Mouse (Mus musculus): ENCODE measurements at regions not wholly inside any gene's neighbourhood (a gene's known extent, or its start where the extent isn't known, plus 50 kb on each side); places are given as distances from the start of the nearest gene placed in this dataset.
A peak's percentile ranks its signal among the peaks of the same experiment; 100 is the strongest.

GRCm38 (mm10) chr5:126964577-126964976 lies 277.0 kb upstream of the Tmem132c start:
- Histone ChIP-seq H3K4me1 (no peaks in the 10 kb centered on the region), H3K4me2 (no peak overlapping the region), H3K36me3 (replicated peaks) (no peaks in the 10 kb centered on the region), H3K9ac (no peak overlapping the region), H3K27me3 (no peaks in the 10 kb centered on the region), H3K9me3 (no peaks in the 10 kb centered on the region), H3K27ac (no peak overlapping the region), H3K4me3 (replicated peaks) (no peak overlapping the region)
- 88% methylated on average over 4 of the region's 4 CpGs for WGBS
- ATAC-seq (ENCODE audit: low FRiP score): no peak

DNA sequence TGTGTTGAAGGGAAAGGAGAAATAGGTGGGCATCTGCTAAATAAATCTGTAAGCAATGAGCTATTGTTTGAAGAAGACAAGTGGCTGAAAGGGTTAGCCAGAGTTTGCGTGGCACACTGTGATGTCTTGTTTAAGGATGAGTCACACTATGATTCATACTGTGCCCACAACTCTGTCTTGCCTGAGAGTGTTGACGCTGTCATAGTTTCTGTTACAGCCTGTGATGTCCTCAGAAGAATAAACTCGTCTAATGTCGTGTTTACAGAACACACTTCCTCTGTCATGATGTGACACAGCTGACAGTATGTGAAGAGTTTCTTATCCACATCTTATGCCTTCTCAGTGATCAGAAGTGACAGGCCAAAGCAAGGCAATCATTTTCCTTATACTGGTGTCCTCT lies 274.5 kb upstream of the Tmem132c start:
- no peak for ATAC-seq (ENCODE audit: low FRiP score)
- no peak overlapping the region for H3K4me2 ChIP-seq
- H3K27ac ChIP-seq: no peak overlapping the region
- 88% methylated on average over 4 of the region's 4 CpGs for WGBS
- no peaks in the 10 kb centered on the region for H3K9me3 ChIP-seq
- H3K4me3 ChIP-seq (replicated peaks): no peak overlapping the region
- H3K27me3 ChIP-seq: no peaks in the 10 kb centered on the region
- no peaks in the 10 kb centered on the region for H3K36me3 ChIP-seq (replicated peaks)
- no peak overlapping the region for H3K9ac ChIP-seq
- H3K4me1 ChIP-seq: no peaks in the 10 kb centered on the region

DNA sequence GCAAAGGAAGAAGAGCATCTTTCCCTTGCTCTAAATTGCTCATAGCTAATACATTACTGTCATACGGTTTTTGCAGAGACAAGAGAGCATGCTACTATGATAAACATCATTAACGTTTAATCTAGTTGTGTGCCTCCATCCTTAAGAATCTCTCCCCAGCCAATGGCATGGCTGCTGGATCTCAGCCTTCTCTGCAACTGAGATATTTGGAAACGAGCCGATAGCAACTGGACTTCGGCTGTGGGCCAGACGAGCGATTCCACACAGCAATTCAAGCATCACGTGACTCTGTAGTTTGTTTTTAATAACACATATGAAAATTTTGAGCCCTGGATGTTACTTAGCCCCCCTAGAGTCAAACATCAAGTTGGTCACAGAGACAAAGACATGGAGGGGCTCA lies 272.2 kb upstream of the Tmem132c start:
- no peaks in the 10 kb centered on the region for H3K27me3 ChIP-seq
- H3K4me1 ChIP-seq: no peaks in the 10 kb centered on the region; the same call in 1 of the 2 replicates
- no peak overlapping the region for H3K27ac ChIP-seq
- no peak for ATAC-seq (ENCODE audit: low FRiP score)
- no peak overlapping the region for H3K9ac ChIP-seq
- no peaks in the 10 kb centered on the region for H3K9me3 ChIP-seq
- WGBS: 90% methylated on average over 8 of the region's 8 CpGs
- no peak overlapping the region for H3K4me2 ChIP-seq
- no peak overlapping the region for H3K4me3 ChIP-seq (replicated peaks)
- no peaks in the 10 kb centered on the region for H3K36me3 ChIP-seq (replicated peaks)

- Histone ChIP-seq H3K36me3 (replicated peaks) (no peaks in the 10 kb centered on the region), H3K4me2 (no peak overlapping the region), H3K9me3 (no peaks in the 10 kb centered on the region), H3K4me3 (replicated peaks) (no peak overlapping the region), H3K9ac (no peak overlapping the region), H3K4me1 (no peaks in the 10 kb centered on the region; the same call in 1 of the 2 replicates), H3K27me3 (no peaks in the 10 kb centered on the region), H3K27ac (no peak overlapping the region)
- ATAC-seq (ENCODE audit: low FRiP score): no peak
- 60% methylated on average over 2 of the region's 2 CpGs for WGBS
Measured at GRCm38 (mm10) chr5:126971284-126971683, 270.3 kb upstream of the Tmem132c start.

DNA sequence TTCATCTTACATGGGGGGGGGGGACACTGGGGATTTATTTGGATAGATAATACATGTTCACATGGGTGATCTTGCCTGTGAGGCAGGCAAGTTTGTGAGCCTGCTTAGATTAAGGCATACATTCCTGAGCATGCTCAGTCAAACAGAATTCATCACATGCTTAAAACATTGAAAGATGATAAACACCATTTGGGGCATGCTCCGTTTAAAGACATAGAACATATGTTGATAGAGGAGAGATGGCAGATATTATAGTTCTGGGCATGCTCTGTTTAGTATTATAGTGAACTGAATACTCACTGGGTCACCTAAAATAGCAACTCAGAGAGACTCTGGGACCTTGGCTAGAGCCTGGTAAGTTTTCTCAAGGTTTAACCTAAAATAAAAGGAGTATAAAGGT lies 269.6 kb upstream of the Tmem132c start:
- H3K27me3 ChIP-seq: no peaks in the 10 kb centered on the region
- WGBS: 82% methylated on average over 1 of the region's 1 CpGs

DNA sequence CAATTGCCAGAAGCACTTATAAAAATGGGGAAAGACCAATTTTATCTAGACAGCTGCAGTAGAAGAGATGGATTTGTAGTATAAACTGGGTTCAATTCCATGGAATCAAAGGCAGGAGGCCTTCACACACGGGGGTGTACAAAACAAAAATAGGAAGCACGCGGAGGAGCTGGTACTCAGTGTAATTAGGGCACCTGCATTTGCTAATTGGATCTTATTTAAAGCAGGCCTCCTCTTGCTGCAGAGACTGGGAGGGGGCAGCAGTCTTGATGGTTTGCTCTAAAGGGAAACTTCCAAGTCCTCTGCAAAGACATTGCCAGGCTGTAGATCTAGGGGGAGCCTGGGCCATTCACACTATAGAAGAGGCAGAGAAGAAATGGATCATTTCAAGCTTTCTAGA lies 268.2 kb upstream of the Tmem132c start:
- no peaks in the 10 kb centered on the region for H3K9me3 ChIP-seq
- no peak overlapping the region for H3K9ac ChIP-seq
- H3K27me3 ChIP-seq: no peaks in the 10 kb centered on the region
- no peaks in the 10 kb centered on the region for H3K36me3 ChIP-seq (replicated peaks)
- no peak overlapping the region for H3K4me2 ChIP-seq
- no peak overlapping the region for H3K27ac ChIP-seq
- 10% methylated on average over 3 of the region's 3 CpGs for WGBS
- H3K4me1 ChIP-seq: no peaks in the 10 kb centered on the region; the same call in 1 of the 2 replicates
- no peak for ATAC-seq (ENCODE audit: low FRiP score)
- no peak overlapping the region for H3K4me3 ChIP-seq (replicated peaks)

More for the DNA sequence above, 269.6 kb upstream of the Tmem132c start:
- Histone ChIP-seq H3K9ac (no peak overlapping the region), H3K4me1 (no peaks in the 10 kb centered on the region; the same call in 1 of the 2 replicates), H3K9me3 (no peaks in the 10 kb centered on the region), H3K36me3 (replicated peaks) (no peaks in the 10 kb centered on the region), H3K4me2 (no peak overlapping the region), H3K27ac (no peak overlapping the region), H3K4me3 (replicated peaks) (no peak overlapping the region)
- ATAC-seq (ENCODE audit: low FRiP score): no peak

DNA sequence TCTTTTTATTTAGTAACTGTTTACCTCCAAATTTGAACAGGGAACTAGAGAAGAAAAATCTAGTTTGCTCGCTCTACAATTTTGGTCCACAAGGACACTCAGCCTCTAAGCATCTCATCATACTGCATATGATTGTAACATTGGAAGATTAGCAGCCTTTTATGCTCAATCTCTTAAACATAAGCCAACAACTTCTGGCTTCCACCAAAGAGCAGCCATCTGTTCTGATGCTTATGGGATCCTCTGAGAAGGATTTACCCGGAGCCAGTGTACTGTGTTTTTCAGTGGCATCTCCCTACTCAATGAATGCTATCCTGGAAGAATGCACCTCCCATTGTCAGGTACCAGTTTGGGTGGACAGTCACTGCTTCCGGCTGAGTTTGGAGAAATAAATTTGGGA lies 267.0 kb upstream of the Tmem132c start:
- no peaks in the 10 kb centered on the region; the same call in 1 of the 2 replicates for H3K4me1 ChIP-seq

GRCm38 (mm10) chr5:126995577-126995976 lies 246.0 kb upstream of the Tmem132c start:
- Histone ChIP-seq H3K36me3 (replicated peaks) (no peaks in the 10 kb centered on the region), H3K27ac (no peak overlapping the region), H3K27me3 (no peaks in the 10 kb centered on the region), H3K4me2 (no peak overlapping the region), H3K4me1 (no peaks in the 10 kb centered on the region), H3K9ac (no peak overlapping the region), H3K4me3 (replicated peaks) (no peak overlapping the region), H3K9me3 (no peaks in the 10 kb centered on the region)
- no peak for ATAC-seq (ENCODE audit: low FRiP score)
- WGBS: 51% methylated on average over 6 of the region's 6 CpGs

More for the DNA sequence above, 267.0 kb upstream of the Tmem132c start:
- WGBS: 88% methylated on average over 3 of the region's 3 CpGs
- Histone ChIP-seq H3K27me3 (no peaks in the 10 kb centered on the region), H3K9me3 (no peaks in the 10 kb centered on the region), H3K4me3 (replicated peaks) (no peak overlapping the region), H3K9ac (no peak overlapping the region), H3K27ac (no peak overlapping the region), H3K4me2 (no peak overlapping the region), H3K36me3 (replicated peaks) (no peaks in the 10 kb centered on the region)
- no peak for ATAC-seq (ENCODE audit: low FRiP score)

DNA sequence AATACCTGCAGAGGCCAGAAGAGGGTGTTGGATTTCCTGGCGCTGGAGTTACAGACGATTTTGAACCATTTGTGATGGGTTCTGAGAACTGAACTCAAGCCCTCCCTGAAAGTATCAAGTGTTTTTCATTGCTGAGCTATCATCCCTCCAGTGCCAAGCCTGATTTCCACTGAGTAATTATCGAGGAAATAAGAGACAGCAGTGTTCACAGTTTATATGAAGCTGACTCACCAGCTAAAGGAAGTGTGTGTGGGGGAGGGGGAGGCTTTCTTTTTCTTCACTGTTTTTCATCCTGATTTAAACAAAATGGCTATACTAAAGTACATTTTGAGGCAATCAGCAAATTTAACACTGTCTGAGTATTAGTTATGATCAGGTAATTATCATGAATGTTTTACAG lies 227.4 kb upstream of the Tmem132c start:
- H3K9me3 ChIP-seq: no peaks in the 10 kb centered on the region
- no peak overlapping the region for H3K27ac ChIP-seq
- H3K36me3 ChIP-seq (replicated peaks): no peaks in the 10 kb centered on the region
- H3K9ac ChIP-seq: no peak overlapping the region
- H3K4me2 ChIP-seq: no peak overlapping the region
- no peaks in the 10 kb centered on the region for H3K27me3 ChIP-seq
- no peaks in the 10 kb centered on the region for H3K4me1 ChIP-seq
- H3K4me3 ChIP-seq (replicated peaks): no peak overlapping the region
- ATAC-seq (ENCODE audit: low FRiP score): no peak
- 85% methylated on average over 3 of the region's 3 CpGs for WGBS

DNA sequence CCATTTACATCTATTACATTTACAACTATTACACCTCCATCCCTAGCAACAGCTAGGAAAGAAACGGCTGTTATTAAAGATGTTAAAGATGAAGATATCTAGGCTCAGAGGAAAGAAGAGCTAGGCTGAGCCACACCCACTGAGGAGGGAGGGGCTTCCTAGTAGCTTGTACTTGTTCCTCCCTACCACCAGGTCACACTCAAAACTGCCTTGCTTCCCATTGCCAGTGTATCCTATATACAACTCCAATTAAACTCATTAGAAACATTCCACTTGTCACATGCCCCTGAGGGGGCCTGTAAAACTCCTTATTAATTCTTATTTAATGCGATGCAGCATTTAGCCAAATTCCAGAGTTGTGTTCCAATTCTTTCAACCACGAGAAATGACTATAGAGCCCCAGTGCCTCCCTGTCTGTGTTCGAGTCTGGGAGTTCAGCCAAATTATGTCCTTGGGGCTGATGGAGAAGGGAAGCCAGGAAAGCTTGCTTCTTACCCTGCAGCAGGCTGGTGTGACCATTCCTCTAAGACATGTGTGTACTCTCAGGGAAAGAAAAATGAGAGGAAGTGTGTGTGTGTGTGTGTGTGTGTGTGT lies 225.0 kb upstream of the Tmem132c start:
- H3K9me3 ChIP-seq: no peaks in the 10 kb centered on the region
- H3K27me3 ChIP-seq: no peaks in the 10 kb centered on the region
- no peaks in the 10 kb centered on the region for H3K36me3 ChIP-seq (replicated peaks)
- peak; percentile 33; the same call in 1 of the 2 replicates for ATAC-seq (ENCODE audit: low FRiP score)
- H3K4me1 ChIP-seq: no peaks in the 10 kb centered on the region
- WGBS: 48% methylated on average over 4 of the region's 4 CpGs
- H3K4me2 ChIP-seq: no peak overlapping the region
- no peak overlapping the region for H3K4me3 ChIP-seq (replicated peaks)
- H3K27ac ChIP-seq: no peak overlapping the region
- H3K9ac ChIP-seq: no peak overlapping the region

GRCm38 (mm10) chr5:127017971-127018370 lies 223.6 kb upstream of the Tmem132c start:
- no peaks in the 10 kb centered on the region for H3K36me3 ChIP-seq (replicated peaks)
- no peak overlapping the region for H3K4me3 ChIP-seq (replicated peaks)
- H3K27ac ChIP-seq: no peak overlapping the region
- H3K4me2 ChIP-seq: no peak overlapping the region
- no peaks in the 10 kb centered on the region for H3K4me1 ChIP-seq
- H3K9ac ChIP-seq: no peak overlapping the region
- 93% methylated on average over 4 of the region's 4 CpGs for WGBS
- no peak for ATAC-seq (ENCODE audit: low FRiP score)
- H3K9me3 ChIP-seq: no peaks in the 10 kb centered on the region
- no peaks in the 10 kb centered on the region for H3K27me3 ChIP-seq

DNA sequence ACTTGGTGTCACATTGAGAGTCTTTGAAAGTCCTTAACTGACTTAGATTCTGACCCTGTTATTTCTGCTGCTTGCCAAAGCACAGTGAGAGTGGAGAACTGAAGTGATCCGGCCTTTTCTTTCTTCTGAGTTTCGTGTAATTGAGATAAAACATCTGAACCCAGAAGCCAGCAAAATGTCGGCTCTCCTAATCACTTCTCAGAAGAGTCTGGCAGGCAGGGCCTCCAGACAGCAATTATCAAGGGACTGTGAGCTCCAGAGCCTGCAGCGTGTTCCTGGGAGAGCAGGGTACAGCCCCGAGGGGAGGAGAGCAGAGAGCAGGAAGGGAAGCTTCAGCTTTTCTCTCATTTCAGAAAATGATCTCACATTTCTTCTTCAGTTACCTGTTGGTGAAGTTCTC lies 205.1 kb upstream of the Tmem132c start:
- 57% methylated on average over 5 of the region's 5 CpGs for WGBS
- Histone ChIP-seq H3K27ac (no peak overlapping the region), H3K9me3 (no peaks in the 10 kb centered on the region), H3K4me2 (no peak overlapping the region), H3K9ac (no peak overlapping the region), H3K4me3 (replicated peaks) (no peak overlapping the region), H3K27me3 (no peaks in the 10 kb centered on the region), H3K36me3 (replicated peaks) (no peaks in the 10 kb centered on the region), H3K4me1 (no peaks in the 10 kb centered on the region)
- ATAC-seq (ENCODE audit: low FRiP score): no peak

DNA sequence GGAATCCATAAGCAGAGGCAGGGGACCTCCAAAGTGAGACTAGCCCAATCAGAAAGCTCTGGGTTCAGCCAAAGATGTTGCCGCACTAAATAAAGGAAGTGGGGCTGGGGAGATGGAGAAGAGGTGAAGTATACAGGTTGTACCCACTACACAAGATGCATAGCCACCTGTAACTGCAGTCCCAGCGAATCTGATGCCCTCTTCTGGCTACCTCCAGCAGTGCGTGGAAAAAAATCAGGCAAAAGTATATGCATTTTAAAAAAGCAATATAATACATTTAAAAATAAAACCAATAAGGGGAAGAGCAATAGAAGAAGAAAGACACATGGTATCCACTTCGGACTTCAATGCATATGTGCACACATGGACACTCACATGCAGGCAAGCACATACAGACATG lies 183.8 kb upstream of the Tmem132c start:
- 73% methylated on average over 4 of the region's 4 CpGs for WGBS
- Histone ChIP-seq H3K9me3 (no peaks in the 10 kb centered on the region), H3K4me2 (no peak overlapping the region), H3K4me1 (no peaks in the 10 kb centered on the region), H3K9ac (no peak overlapping the region), H3K27me3 (no peaks in the 10 kb centered on the region), H3K4me3 (replicated peaks) (no peak overlapping the region), H3K27ac (no peak overlapping the region), H3K36me3 (replicated peaks) (no peaks in the 10 kb centered on the region)
- ATAC-seq (ENCODE audit: low FRiP score): no peak

All from forebrain, embryonic 12.5 days (tissue).